Mouse (Mus musculus) spleen, adult 2 months (tissue): ENCODE measurements around the gene Gnat2. TPM values are rescaled to one million over a fixed set of nuclear protein-coding genes. Genes with fewer than 3 reads are reported as not detected.
A peak's percentile ranks its signal among the peaks of the same experiment; 100 is the strongest.

ENCODE experiments used
- DNase-seq, 2 experiments: peaks; one replicate each; pipeline versions ENCODE4 v3.0.0 to v3.0.0-alpha.2; 2012 to 2021; ENCODE audit warnings: low spot score in 2 of 2, low read depth in 1 of 2
- H3K27ac ChIP-seq: fragments of 200-500 bp; 2 replicates; pipeline ENCODE4 v1.5.1; 2012; ENCODE audit warnings: low read length, inconsistent platforms; ENCODE audit not compliant: insufficient read depth
- H3K27me3 ChIP-seq: fragments of 200-500 bp; 2 replicates; pipeline ENCODE4 v1.6.1; 2012; ENCODE audit warnings: mild to moderate bottlenecking, moderate library complexity, low read length, inconsistent platforms; ENCODE audit not compliant: control insufficient read depth, insufficient read depth
- H3K36me3 ChIP-seq: fragments of 200-500 bp; 2 replicates; pipeline ENCODE4 v1.6.1; 2012; ENCODE audit warnings: mild to moderate bottlenecking, low read length, inconsistent platforms; ENCODE audit not compliant: control insufficient read depth, insufficient read depth
- H3K4me1 ChIP-seq: fragments of 200-500 bp; 2 replicates; pipeline ENCODE4 v1.6.1; 2011; ENCODE audit warnings: inconsistent platforms; ENCODE audit not compliant: control insufficient read depth, insufficient read depth, insufficient read length
- H3K4me3 ChIP-seq: fragments of 200-500 bp; 2 replicates; pipeline ENCODE4 v1.5.1; 2011; ENCODE audit warnings: mild to moderate bottlenecking, inconsistent platforms; ENCODE audit not compliant: insufficient read depth, insufficient read length; ENCODE audit errors: extremely low read depth
- CTCF ChIP-seq: fragments of 200-500 bp; IDR thresholded peaks from 2 replicates; pipeline ENCODE4 v1.5.1; 2011; ENCODE audit warnings: mild to moderate bottlenecking, inconsistent platforms; ENCODE audit not compliant: insufficient read depth, insufficient read length, insufficient replicate concordance; ENCODE audit errors: extremely low read depth
- POLR2A ChIP-seq: fragments of 200-500 bp; IDR thresholded peaks from 2 replicates; pipeline ENCODE4 v1.6.1; 2011; ENCODE audit warnings: low read depth, low read length, inconsistent platforms
- WGBS: fragments of 180-500 bp; shearing (Covaris S2); methylation state at CpG from one replicate; pipeline ENCODE4 v1.1.7; 2018; 5-methylcytosine and 5-hydroxymethylcytosine counted together
- polyA plus RNA-seq: library from polyadenylated mRNA; depleted of rRNA; stranded (reverse); fragments of >200 nt; gene quantifications from 2 replicates; pipeline ENCODE4 v1.2.3, GENCODE M21; 2012; rRNA removed

Gene Gnat2
- polyA plus RNA-seq, 1 experiment = 0.18 TPM

GRCm38 (mm10) chr3:108140786-108141185 is 48.2 kb downstream of the Gnat2 start:
- Histone ChIP-seq H3K27ac (no peak overlapping the region), H3K4me1 (peaks cover 2% of the 10 kb centered on the region), H3K36me3 (peaks cover 2% of the 10 kb centered on the region; the same call in 1 of the 2 replicates), H3K27me3 (no peaks in the 10 kb centered on the region), H3K4me3 (no peak overlapping the region)
- DNase-seq = no peak
- WGBS = 61% methylated on average over 4 of the region's 4 CpGs
- no peak for TF ChIP-seq POLR2A
- TF ChIP-seq CTCF = no peak

DNA sequence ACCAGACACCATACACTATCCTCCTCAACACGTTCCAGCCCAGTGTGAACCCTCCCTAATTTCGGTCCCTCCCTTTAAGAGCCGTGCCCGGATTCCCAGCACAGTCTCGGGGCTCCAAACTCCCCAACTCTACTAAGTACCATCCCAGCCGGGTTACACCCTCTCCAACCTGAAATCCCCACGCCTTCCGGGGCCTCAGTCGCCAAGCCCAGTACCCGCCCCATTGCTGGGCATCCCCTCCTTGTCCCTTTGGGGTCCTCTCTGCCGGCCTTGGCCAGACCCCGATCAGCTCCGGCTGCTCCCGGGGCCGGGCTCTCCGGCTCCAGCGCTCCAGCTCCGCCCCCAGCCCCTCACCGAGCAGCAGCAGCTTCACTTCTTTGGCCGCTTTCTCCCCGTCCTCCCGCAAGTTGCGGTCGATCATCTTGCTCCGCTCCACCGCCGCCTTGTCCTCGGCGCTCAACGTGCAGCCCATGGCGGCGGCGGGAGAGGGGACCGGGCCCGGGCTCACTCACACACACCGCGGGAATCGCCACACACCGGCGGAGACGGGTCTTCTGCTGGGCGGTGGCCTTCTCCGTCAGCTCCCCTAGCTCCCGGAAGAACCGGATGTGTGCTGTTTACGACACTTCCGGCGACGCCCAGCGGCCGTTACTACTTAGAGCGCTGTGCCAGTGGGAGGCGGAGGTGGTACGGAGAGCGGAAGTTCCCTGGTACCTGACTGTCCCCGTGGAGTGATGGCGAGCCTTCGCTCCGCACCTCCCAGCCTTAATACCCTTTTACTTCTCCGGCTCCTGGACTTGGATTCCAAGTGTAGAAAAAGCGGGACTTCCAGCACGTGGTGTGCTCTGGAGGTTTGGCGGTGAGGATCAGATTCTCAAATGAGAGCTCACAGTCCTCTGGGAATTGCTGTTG is 53.2 kb downstream of the Gnat2 start, which contains the start of gene Gnai3:
TSS of gene Gnai3 (minus strand) at position 613 of the 912 bp plus-strand sequence.
- peak within 1 kb of the TSS; percentile 91 for H3K27ac ChIP-seq
- TF ChIP-seq CTCF = no peak
- TF ChIP-seq POLR2A = peak; percentile 90
- under 1% methylated on average over 63 of the region's 63 CpGs for WGBS
- H3K4me1 ChIP-seq = no peaks in the 10 kb centered on the region; the same call in 1 of the 2 replicates
- no peaks in the 10 kb centered on the region for H3K36me3 ChIP-seq
- H3K4me3 ChIP-seq = peak within 1 kb of the TSS; percentile 97
- no peaks in the 10 kb centered on the region for H3K27me3 ChIP-seq
- DNase-seq = peak; percentile 84 to 90

GRCm38 (mm10) chr3:108146671-108147070 is 54.1 kb downstream of the Gnat2 start:
- DNase-seq = no peak
- H3K27ac ChIP-seq = no peak overlapping the region
- no peaks in the 10 kb centered on the region for H3K36me3 ChIP-seq
- 37% methylated on average over 5 of the region's 5 CpGs for WGBS
- H3K4me1 ChIP-seq = no peaks in the 10 kb centered on the region; the same call in 1 of the 2 replicates
- TF ChIP-seq POLR2A (no peak), CTCF (no peak)
- peak overlapping the region; percentile 97; the same call in 1 of the 2 replicates for H3K4me3 ChIP-seq
- H3K27me3 ChIP-seq = no peaks in the 10 kb centered on the region

DNA sequence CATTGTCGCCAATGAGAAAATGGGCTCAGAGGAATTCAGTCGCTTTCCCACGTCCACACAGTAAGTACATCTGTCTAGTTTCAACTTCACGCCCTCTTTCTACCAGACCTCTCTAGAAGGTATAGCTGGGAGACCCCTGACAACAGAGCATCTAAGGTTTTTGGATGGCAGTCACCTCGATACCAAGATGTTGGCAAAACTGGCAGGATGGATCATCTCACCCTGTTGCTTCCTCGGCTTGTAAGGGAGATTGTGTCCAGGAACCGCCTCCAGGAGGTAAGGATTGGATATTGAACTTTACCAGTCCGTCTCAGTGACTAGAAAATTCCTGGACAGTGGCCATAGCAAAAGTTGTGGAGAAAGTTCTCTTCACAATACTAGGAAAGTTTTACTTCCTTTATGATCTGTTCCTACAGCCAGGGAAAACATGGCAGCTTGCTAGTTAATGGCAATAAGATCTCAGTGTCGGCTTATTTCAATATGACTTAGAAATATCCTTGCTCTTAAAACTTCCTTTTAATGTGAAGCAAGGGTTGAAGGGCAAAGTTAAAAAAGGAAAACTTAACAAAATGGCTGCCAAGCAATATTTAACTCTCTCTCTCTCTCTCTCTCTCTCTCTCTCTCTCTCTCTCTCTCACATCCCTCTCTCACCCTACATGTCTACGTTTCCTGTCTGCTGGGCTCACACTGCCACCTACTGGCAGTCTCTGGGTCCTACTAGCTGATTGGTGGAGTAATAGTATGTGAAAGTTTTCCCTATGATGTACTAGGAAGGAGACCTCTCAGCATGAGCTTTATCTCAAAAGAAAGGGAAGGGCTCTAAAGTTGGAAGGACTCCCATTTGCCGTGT is 55.0 kb downstream of the Gnat2 start:
- no peaks in the 10 kb centered on the region for H3K27me3 ChIP-seq
- no peaks in the 10 kb centered on the region; the same call in 1 of the 2 replicates for H3K4me1 ChIP-seq
- TF ChIP-seq CTCF (peak; percentile 89; the same call in 1 of the 2 replicates), POLR2A (no peak)
- H3K36me3 ChIP-seq = no peaks in the 10 kb centered on the region
- no peak overlapping the region for H3K4me3 ChIP-seq
- H3K27ac ChIP-seq = no peak overlapping the region
- WGBS = 69% methylated on average over 11 of the region's 11 CpGs
- peak; percentile 79 to 84 for DNase-seq

Other genes with a start within 250 kb of the Gnat2 start
- gene Eps8l3, start 215.6 kb upstream of the Gnat2 start, polyA plus RNA-seq = 0.04 TPM in 1 of 2 replicates, not detected in the other
- gene Gstm5, start 197.0 kb upstream of the Gnat2 start, polyA plus RNA-seq = 5.9 and 6.4 TPM in 2 replicates
- gene Gstm7, start 161.0 kb upstream of the Gnat2 start, polyA plus RNA-seq = 1.1 and 1.4 TPM in 2 replicates
- 0.15 TPM in 1 of 2 replicates, not detected in the other for gene Gstm6, start 149.0 kb upstream of the Gnat2 start, polyA plus RNA-seq
- not detected in 2 replicates for gene Gstm3, start 123.5 kb upstream of the Gnat2 start, polyA plus RNA-seq
- gene Gstm2, start 106.3 kb upstream of the Gnat2 start, polyA plus RNA-seq = 16.9 and 20.2 TPM in 2 replicates
- 82.6 and 98.9 TPM in 2 replicates for gene Gstm1, start 74.8 kb upstream of the Gnat2 start, polyA plus RNA-seq
- gene Gstm4, start 47.9 kb upstream of the Gnat2 start, polyA plus RNA-seq = 4.6 and 5.7 TPM in 2 replicates
- gene Ampd2, start 6.1 kb upstream of the Gnat2 start, polyA plus RNA-seq = 92.9 and 111 TPM in 2 replicates
- 11.3 and 11.6 TPM in 2 replicates for gene Gnai3, start 53.4 kb downstream of the Gnat2 start, polyA plus RNA-seq
- gene Gpr61, start 62.1 kb downstream of the Gnat2 start, polyA plus RNA-seq = 0.06 TPM in 1 of 2 replicates, not detected in the other
- 6.2 and 8.3 TPM in 2 replicates for gene Amigo1, start 93.5 kb downstream of the Gnat2 start, polyA plus RNA-seq
- 12.7 and 13.8 TPM in 2 replicates for gene Cyb561d1, start 108.4 kb downstream of the Gnat2 start, polyA plus RNA-seq
- 8.2 and 11.5 TPM in 2 replicates for gene Atxn7l2, start 118.1 kb downstream of the Gnat2 start, polyA plus RNA-seq
- 0.15 and 0.16 TPM in 2 replicates for gene Sypl2, start 133.9 kb downstream of the Gnat2 start, polyA plus RNA-seq
- 21.3 and 22.4 TPM in 2 replicates for gene Psma5, start 164.1 kb downstream of the Gnat2 start, polyA plus RNA-seq
- 10.7 and 11.4 TPM in 2 replicates for gene Sort1, start 191.3 kb downstream of the Gnat2 start, polyA plus RNA-seq